Mouse (Mus musculus): ENCODE results near the gene Acbd6.

Acbd6 gene

DNA sequence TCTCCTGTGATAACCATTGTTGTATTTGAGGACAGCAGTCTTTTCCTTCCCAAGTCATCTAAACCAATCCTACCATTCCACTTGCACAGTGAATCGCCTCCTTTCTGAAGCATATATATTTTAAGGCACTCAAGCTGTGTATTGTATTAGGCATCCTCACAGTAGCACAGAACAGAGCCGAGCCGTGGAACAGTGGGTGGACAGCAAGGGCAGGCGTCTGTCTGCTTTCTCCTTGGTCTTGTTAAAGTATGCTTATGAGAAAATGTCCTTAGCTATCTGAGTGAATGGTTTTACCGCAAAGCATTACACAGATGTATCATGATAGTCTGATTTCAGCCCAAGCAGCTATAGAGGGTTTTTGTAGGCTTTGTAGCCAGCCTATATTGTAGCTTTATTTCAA lies 87.9 kb downstream of the Acbd6 start:
- no peak for ATAC-seq (ENCODE audit: insufficient number of reproducible peaks, low FRiP score, low TSS enrichment)

DNA sequence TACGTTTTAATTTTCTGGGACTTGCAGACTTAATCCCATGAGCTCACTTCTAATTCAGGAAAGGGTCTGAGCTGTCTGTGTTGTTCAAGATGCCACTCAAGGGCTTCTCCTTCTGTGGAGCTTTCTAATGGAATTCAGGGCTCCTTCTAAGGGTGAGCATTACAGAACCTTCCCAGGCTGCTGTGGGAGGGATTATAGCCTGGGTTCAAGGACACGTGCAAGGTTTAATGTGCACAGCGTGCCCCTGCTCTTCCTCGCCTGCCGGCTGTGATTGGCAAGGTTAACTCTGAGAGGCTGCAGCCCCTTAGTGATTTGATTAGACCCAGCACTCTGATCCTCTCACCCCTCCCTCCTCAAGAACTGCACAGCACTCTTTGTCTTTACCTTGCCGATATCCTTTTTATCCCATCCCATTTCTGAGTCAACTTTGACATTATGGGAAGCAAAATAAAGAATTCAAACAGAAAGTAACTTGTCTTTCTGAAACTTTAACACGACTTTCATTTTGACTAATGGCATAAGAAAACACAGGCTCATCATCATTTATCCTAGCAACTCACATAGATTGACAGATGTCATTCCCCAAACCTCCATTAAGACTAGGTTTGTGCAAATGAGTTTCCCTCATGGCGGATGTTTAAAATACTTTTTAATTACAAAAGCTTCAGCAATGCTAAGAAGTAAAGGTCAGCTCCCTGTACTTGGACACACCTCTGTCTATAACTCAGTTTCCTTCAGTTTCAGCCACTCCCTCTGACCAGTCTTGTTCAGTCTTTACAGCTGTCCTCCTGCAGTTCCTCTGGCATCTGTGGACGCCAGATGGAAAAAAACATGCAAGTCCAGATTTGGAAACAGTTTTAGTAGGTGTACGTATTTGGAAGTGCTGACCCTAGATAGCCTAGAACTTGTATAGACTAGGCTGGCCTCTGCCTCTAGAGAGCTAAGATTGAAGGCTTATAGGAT lies 88.7 kb downstream of the Acbd6 start:
- no peak for ATAC-seq (ENCODE audit: insufficient number of reproducible peaks, low FRiP score, low TSS enrichment)

DNA sequence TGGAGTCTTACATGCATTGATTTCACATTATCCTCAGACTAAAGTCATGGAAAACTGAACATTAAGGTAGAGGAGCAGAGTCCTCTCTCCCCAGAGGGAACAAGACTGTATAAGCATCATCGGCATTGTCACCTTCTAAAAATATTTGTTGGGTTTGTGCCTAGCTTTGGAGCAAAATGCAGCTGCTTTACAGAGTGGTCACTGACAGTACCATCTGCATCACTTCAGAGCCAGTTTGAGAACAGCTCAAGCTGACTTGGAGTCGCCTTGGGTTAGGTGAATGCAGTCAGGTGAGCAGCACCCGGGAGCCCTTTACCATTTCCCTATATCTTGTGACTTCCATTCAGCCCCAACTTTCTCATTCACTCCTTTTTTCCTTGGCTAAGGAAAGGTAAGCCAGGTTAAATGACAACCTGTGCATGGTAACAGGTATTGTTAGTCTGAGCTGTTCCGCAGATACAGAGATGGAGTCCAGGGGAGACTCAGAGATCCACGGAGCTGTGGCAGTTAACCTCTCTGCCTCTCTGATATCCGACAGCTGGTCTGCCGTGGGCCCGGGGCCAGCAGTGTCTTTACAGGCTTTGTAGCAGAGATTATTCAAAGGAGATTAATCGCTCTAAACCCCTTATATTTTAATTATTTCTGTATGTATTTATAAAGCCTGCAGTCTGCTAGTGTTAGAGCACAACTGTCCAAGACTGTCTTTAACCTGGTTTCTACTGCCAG lies 92.4 kb downstream of the Acbd6 start:
- ATAC-seq (ENCODE audit: insufficient number of reproducible peaks, low FRiP score, low TSS enrichment) = no peak; the same call in 1 of the 2 replicates

DNA sequence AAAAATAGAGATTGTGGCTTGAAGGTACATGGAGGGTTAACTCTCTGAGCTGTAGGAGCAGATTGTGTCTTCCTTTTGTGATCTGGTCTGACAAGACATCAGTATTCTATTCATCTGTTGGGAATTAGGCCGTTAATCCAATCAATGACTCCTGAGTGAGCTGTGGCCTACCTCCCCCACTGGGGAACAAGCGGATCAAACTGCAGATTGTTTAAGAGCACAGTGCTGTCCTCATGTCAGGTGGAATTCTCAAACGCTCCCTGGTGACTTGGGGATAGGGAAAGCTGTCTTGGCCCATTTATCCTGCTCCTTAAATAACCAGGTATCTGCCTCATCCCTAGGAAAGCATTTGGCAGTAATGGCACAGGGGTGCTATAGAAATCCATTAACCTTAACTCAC lies 97.0 kb downstream of the Acbd6 start:
- ATAC-seq (ENCODE audit: insufficient number of reproducible peaks, low FRiP score, low TSS enrichment) = no peak

DNA sequence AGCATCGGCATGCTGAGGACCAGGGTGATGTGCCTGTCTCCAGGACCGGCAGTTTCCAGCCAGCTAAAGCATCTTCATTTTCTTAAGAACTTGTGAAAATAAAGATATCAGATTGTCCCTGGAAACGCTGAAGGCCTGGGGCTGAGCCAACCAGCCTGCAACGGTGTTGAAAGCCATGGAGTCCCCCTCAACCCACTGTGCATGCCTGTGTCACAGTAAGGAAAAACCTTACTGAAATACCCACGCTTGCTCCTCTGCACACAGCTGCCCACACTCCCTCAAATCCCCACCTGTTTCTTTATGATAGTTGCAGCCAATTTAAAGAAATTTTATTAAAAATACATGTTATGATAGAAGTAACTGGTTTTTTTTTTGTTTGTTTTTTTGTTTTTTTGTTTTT lies 98.4 kb downstream of the Acbd6 start:
- ATAC-seq (ENCODE audit: insufficient number of reproducible peaks, low FRiP score, low TSS enrichment) = no peak

DNA sequence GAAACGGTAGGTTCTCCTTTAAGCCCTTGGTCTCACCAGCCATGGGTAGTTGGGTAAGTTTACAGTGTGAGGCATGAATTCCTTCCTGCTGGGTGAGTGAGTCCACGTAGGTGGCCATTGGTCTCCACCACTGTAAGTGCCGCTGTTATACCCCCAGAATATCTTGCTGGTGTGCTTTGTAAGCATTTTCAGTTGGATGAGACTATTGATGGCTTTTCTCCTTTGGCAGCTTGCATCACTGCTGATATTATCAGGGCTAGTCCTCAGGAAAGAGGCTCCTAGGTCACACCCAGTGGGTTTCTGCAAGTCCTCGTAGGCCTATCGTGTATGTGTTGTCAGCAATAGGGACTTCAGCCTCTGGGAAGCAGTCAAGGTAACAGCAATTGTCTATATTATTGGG lies 106.1 kb downstream of the Acbd6 start:
- no peak for ATAC-seq (ENCODE audit: insufficient number of reproducible peaks, low FRiP score, low TSS enrichment)

DNA sequence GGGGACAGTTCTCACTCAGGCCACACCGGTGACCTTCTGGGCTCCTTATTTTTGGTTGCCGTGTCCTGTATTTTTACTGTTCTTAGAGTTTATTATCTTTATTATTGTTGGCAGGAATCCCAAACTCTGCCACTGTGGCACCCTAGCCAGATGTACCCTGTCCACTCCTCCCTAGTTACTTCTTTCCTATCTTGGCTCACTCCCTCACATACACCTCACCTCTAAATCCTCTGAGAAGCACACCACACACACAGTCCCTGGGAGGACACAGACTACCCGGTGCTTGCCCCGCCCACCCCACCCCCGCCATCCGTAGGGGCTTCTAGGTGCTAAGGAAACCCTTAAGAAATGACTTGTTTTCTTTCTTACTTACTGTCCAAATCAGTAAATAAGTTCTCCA lies 117.7 kb downstream of the Acbd6 start:
- ATAC-seq (ENCODE audit: insufficient number of reproducible peaks, low FRiP score, low TSS enrichment) = no peak

DNA sequence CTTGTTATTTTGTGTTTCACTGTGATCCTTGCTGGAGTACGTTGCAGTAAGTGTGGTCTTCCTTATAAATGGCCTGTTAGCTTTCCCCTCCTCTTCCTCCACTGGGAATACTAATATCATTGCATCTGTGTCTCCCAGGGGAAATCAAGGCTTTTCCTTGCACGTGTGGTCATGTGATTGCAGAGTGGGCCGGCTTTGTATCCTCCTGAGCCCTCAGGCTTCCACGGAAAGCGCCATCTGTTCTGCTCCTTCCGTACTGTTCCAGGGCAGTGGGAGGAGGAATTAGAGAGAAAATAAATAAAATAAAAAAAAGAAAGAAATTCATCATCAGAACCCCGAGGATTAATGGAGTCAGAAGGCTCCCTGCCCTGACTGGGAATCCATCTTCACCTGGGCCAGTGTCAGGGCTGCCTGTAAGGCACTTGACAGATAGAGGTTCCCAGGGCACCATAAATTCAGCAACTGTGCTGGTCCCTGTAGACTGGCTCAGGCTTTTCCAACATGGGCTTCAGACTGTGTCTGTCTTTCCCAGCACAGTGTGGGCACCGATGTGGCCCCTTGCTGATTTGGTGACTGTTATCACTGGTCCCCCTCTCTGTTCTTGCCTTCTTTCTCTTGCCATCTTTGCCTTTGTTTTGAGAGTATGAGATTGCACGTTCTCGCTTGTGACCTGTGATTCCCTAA lies 123.3 kb downstream of the Acbd6 start:
- ATAC-seq (ENCODE audit: insufficient number of reproducible peaks, low FRiP score, low TSS enrichment) = 0 out of 2 replicates have a peak, but pooled peaks have one; percentile 36

DNA sequence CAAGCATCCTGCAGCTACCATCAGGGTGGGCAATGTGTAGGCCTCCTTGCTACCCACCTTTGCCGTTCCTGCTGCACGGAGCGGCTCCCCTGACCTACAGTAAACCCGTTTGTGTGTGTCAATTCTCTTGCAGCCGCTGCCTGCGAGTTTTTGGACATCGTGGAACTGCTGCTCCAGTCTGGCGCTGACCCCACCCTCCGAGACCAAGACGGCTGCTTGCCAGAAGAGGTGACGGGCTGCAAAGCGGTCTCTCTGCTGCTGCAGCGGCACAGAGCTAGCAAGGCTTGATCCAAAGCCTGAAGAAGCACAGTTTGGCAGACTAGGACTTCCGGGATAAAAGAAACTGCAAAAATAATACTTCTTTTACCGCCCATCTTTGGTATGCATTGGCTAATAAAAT lies 128.9 kb downstream of the Acbd6 start:
- no peak for ATAC-seq (ENCODE audit: insufficient number of reproducible peaks, low FRiP score, low TSS enrichment)

DNA sequence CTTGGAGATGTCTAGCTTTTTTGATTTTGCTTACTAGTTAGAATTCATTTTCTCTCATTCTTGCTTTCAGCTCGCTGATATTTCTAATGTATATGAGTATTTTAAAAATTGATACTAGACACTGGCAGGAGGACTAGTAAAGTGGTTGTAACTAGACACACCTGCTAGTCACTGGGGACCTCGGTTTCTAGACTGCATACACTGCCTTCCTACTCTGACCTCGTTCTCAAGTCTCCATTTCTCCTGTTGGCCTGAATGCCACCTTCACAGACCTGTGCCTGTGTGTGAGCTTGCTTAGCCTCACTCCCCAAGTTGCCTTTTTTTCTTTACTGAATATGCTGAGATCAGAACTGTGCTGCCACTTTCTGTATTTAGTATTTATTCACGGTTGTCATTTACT lies 131.2 kb downstream of the Acbd6 start:
- ATAC-seq (ENCODE audit: insufficient number of reproducible peaks, low FRiP score, low TSS enrichment) = no peak

DNA sequence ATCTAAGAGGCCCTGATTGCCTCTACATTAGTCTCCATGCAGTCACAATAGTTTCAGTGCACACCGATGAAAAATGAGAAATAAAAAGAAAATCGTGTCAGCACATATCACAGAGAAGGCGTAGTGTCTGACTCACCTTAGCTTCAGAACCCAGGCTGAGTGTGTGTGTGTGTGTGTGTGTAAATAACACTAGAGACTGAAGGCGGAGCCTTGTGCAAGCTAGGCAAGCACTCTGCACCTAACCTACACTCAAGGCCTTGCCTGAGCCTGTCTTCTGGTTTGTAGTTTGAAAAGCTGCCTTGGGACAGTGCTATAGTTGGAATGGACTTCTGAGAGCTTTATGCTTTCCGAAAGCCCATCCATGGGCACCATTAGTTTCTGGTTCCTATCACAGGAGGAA lies 131.6 kb downstream of the Acbd6 start:
- ATAC-seq (ENCODE audit: insufficient number of reproducible peaks, low FRiP score, low TSS enrichment) = no peak

DNA sequence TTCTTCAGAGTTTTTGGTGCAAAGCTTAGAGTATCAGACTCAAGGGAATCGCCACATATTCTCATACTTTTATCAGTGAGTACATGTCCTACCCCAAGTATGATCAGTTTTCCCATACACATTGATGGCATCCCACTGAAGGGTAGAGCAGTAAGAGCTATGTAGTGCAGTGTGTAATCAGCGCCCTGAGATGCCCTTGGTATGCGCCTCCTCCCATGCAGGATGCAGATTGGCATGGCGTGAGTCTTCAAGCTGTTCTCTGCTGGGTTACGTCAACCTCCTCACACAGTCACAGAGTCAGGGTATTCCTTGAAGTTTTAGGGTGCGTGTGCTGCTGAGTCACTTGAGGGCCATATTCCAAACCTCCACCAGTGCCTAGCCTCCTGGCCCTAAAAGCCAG lies 134.3 kb downstream of the Acbd6 start:
- no peak for ATAC-seq (ENCODE audit: insufficient number of reproducible peaks, low FRiP score, low TSS enrichment)

DNA sequence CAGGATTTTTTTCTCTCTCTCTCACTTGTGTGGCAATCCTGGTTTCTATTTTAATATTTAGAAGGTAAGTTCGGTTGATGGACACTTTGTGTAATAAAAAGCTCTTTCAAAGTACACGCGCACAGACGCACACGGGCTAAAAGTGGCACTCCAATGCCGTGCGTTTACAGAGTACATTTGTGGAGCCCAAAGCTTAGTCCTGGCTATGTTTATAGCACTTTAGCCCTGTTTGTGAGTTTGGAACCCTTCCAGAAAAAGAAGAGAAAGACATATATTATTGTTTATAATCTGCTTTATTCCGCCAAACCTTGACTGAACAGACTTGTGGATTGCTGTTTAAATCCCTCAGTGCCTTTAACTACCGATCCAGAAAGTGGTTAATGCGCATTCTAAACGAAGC lies 135.1 kb downstream of the Acbd6 start:
- ATAC-seq (ENCODE audit: insufficient number of reproducible peaks, low FRiP score, low TSS enrichment) = no peak

DNA sequence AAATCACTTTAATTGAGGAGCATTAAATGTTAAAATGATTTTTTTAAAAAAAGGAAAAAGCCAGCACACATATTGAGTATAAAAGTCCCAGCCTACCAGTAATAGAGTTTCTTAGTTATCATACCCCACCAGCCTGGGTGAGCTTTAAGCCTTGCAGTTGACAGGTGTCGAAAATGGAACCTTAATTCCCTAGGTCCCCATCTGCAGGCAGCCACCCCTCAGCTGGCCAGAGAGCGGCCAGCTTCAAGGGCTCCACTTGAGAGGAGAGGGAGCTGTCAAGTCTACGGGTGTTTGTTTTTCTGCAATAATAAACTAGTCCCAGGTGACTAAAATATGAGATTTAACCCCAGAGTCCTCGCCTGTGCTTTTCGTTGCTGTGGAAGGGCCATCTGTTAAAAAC lies 135.5 kb downstream of the Acbd6 start:
- ATAC-seq (ENCODE audit: insufficient number of reproducible peaks, low FRiP score, low TSS enrichment) = no peak

DNA sequence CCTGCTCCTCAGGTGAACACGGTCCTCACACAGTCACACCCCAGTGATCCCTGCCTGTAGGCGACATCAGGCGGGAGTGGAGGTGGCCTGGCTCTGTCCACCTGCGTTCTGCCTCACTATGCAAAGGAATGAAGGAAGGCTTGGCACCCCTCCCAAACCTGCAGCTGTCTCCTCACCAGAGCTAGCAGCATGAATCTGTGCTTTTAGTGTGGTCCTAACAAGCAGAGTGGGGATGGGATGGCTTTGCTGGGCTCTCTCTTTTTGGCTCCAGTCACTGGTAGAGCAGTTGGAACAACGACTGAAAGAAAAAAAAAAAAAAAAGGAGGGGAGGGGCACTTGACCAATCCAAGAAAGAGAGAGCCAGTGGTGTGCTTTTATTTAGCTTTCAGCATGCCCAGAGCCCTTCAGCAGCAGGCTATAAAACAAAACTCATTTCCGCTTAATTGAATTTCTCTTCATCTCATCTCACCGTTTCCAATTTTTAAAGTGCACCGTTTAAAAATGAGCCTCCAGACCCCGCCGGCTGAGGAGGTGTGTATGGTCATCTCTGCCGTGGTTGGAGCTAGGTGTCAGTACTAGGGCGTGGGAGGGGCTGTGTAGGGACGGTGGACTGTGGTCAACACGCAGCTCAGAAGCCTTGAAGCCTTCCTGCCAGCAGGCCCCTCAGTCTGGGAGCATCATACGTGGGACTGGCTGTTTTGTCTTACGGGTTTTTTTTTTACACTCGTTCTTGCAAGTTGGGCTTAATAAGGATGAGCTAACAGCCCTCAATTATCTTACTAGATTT lies 140.6 kb downstream of the Acbd6 start:
- ATAC-seq (ENCODE audit: insufficient number of reproducible peaks, low FRiP score, low TSS enrichment) = no peak

DNA sequence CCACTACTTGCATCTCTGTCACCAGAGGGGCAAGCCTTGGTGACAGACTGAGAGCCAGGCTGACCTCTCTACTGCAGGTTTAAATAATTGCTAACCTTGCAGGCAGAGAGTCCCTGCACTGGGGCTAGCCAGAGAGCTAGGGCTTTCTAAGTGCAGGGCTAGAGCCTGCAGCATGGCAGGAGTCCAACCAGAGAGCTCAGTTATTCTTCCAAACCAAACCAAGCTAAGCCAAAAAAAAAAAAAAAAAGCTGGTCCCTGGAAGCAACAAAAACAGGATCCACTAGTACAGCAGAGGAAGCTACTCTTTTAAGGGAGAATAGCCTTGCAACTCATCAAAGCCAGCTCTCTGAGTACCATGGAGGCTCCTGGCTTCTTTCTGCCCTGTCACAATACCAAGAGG lies 143.0 kb downstream of the Acbd6 start:
- ATAC-seq (ENCODE audit: insufficient number of reproducible peaks, low FRiP score, low TSS enrichment) = no peak

DNA sequence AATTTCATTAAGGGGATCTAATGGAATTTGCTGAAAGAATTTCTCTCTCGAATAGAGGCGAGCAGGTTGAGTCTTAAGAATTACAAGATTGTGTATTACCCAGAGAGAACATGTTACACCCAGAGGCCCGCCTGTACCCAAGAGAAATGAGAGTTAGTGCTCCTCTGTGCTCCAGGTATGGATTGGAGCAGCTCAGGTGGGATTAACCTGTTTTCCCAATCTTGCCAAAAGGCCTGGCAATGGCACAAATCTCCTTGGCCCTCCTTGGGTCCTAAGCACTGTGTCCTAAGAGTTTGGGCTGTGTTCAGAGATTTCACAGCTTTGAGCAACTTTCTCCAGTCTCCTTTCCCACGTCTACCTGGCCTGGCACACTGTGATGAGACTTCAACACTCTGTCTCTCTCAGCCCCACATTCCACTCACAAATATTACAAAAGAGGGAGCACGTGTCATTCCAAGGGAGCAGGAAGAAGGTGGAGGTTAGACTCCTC lies 145.3 kb downstream of the Acbd6 start:
- ATAC-seq (ENCODE audit: insufficient number of reproducible peaks, low FRiP score, low TSS enrichment) = no peak

DNA sequence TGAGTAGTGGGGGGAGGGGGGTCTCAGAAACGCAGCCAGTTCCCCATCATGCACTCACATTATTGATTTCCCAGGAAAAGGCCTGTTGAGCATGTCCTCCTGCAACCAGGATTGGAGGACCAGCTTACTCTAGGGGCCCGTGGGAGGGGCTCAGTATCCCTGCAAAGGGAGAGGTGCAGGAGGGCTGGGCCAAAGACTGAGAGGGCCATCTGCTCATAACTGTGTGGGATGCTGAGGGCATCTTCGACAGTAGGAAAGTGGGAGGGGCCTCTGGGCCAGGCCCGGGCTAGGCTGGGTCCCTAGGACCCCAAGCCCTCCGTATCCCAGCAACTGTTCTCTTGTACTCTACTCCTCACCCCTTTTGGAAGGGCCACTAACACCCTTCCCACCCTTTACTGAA lies 146.3 kb downstream of the Acbd6 start:
- ATAC-seq (ENCODE audit: insufficient number of reproducible peaks, low FRiP score, low TSS enrichment) = no peak

DNA sequence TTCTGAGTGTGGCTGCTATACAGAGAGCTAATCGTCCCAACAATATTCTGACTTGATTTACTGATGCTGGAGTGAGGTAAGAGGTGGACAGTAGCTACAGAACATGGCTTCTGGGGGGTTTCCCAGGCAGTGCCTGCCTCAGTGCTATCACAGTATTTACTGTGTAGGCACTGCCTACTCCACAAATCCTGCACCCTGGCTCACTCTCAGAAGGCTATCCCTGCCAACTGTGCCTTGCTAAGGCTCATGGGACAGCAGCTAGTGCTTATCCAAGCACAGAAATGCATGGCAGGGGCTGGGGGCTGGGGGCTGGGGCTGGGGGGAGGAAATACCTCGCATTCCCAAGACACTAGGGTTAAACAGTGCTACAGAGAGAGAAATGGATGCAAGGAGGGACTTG lies 155.4 kb downstream of the Acbd6 start:
- ATAC-seq (ENCODE audit: insufficient number of reproducible peaks, low FRiP score, low TSS enrichment) = no peak

DNA sequence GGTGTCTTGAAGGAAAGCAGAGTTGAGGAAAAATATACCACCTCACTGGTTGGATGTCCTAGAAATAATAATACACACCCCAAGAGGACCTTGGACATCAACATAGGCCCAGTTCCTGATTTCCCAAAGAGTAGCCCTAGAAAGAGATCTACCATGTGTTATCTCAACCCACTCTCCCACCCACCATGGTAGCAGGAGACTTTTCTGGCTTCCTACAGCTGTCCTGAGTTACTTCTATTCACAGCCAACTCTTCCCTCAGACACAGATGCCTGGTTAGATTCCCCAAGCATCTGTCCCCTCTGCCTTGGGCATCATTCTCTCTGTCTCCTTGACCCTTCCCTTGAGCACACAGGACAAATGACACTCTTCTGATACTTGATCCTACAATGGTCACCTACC lies 157.4 kb downstream of the Acbd6 start:
- no peak for ATAC-seq (ENCODE audit: insufficient number of reproducible peaks, low FRiP score, low TSS enrichment)
